Mouse (Mus musculus) monocyte, adult 59 days (primary cell): ENCODE data around the gene Xylt1. TPM values are rescaled to one million over a fixed set of nuclear protein-coding genes. Genes with fewer than 3 reads are reported as not detected.

Source experiments
- total RNA-seq, 2 experiments: library from RNA; stranded (reverse); gene quantifications; one replicate each; pipeline ENCODE4 v1.2.4; 2023

Xylt1 gene
- 100 to 1,000 TPM; 104 to 116 TPM for total RNA-seq

DNA sequence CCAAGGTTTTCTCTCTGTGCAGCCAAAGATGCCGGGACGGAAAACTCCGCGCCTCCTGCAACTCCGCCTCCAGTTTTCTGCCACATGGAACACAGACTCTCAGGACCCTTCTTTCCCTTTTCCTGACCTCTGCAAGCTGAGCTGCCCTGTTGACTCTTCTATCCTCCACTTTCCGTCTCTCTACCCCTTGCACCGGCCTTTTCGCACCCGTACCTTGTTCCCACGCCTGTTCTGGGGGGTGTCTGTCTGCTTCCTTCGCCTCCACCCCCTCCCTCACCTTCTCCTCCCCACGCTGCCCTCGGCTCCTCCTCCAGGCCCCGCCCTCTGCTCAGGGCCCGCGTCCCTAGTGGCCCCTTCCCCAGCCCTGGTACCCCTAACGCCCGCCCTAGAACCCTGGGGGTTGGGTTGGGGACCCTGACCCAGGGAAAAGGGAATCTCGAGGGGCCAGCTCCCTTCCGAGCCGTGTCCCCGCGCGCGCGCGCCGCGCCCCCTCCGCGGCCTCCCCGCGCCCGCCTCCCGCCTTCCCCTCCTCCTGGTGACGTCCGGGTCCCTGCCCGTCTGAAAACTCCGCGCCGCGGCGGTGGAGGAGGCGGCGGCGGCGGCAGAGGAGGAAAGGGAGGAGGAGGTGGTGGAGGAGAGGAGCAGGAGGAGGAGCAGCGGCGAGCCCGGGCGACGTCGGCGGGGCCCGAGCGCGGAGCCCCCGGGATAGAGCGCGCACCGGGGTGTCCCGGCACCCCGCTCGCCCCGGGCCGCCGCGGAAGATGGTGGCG lies at the start of gene Xylt1:
Gene Xylt1 (plus strand): TSS at position 562 of the 770 bp plus-strand sequence.

